8 mouse cellular contexts compared by ENCODE assay signal in the genomic region with DNA sequence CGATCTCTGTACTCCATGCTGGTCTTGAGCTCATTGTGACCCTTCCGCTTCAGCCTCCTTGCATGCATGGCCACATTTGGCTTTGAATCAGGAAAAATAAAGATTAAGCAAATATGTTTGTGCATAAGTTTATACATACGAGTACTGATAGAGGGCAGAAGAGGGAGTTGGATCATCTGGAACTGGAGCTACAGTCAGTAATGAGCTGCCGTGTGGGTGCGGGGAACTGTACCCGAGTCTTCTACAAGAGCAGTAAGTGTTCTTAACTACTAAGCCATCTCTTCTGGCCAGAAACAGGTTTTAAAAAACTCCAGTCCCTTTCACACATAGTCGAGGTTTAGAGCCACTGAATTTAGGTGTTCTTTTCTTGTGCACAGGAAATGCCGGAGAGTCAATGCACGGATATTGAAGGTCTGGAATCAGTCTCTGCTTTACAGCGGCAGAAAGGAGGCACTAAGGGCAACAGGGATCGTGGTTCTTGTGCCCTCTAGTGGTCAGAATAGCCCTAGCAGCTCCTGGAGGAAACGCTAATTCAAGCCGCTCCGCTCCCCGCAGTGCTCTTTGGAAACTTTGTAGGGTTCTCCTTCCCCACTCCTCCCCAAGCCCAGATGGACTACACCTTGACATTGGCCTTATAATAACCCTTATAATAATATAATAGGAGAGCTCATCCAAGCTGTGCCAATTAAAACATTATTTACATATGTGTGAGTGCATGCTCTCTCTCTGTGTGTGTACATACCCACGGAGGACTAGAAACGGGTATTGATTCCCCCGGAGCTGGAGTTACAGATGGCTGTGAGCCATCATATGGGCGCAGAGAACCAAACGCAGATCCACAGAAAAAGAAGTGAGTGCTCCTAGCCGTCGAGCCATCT. TPM values are rescaled to one million over a fixed set of nuclear protein-coding genes. Genes with fewer than 3 reads are reported as not detected.
DNase-seq lines count a peak whose midpoint lies in the region; ATAC-seq and TF ChIP-seq lines count a peak whose summit lies in the region.

No protein-coding gene starts in this region.

- peak overlapping the region; percentile 71 for H3K9ac ChIP-seq in heart, embryonic 13.5 days
- no peak overlapping the region for H3K9ac ChIP-seq in kidney, embryonic 16.5 days (replicated peaks; ENCODE audit: low read length)
- H3K9ac ChIP-seq in liver, adult 2 months (ENCODE audit: low read depth, low read length), result no peak overlapping the region
- no peak overlapping the region for H3K9ac ChIP-seq in stomach, embryonic 15.5 days

- peak overlapping the region; percentile 63 for H3K4me2 ChIP-seq in heart, embryonic 13.5 days
- H3K4me2 ChIP-seq in kidney, embryonic 16.5 days (replicated peaks; ENCODE audit: low read depth, low read length), result peak overlapping the region; percentile 19
- H3K4me2 ChIP-seq in myocyte (ENCODE audit: low read depth), result peak overlapping the region; percentile 58
- peak overlapping the region; percentile 42 for H3K4me2 ChIP-seq in stomach, embryonic 15.5 days

- 19% methylated on average over 22 of the region's 22 CpGs for WGBS in heart, embryonic 13.5 days
- 22% methylated on average over 22 of the region's 22 CpGs for WGBS in kidney, embryonic 16.5 days
- 21% methylated on average over 22 of the region's 22 CpGs for WGBS in liver, adult 2 months
- WGBS in stomach, embryonic 15.5 days, result 19% methylated on average over 22 of the region's 22 CpGs

- no peaks in the 10 kb centered on the region for H3K79me2 ChIP-seq in liver, adult 2 months (ENCODE audit: control insufficient read depth, insufficient read depth, low read length)
- no peaks in the 10 kb centered on the region for H3K79me2 ChIP-seq in myocyte (ENCODE audit: control insufficient read depth, insufficient read depth)

- ATAC-seq in erythroblast, adult 5-6 weeks (replicated peaks; ENCODE audit: low FRiP score, poor library complexity, severe bottlenecking), result peak; percentile 65
- no peak for ATAC-seq in heart, embryonic 13.5 days (ENCODE audit: extremely low read depth, insufficient number of reproducible peaks, low FRiP score, low TSS enrichment)
- ATAC-seq in kidney, embryonic 16.5 days (ENCODE audit: low FRiP score, low TSS enrichment), result peak; percentile 57; the same call in 1 of the 2 replicates
- ATAC-seq in stomach, embryonic 15.5 days (ENCODE audit: insufficient read depth, low FRiP score, low read depth), result peak; percentile 71; the same call in 1 of the 2 replicates

- no peak overlapping the region for H3ac ChIP-seq in myocyte (ENCODE audit: control insufficient read depth, insufficient read length)

- no peaks in the 10 kb centered on the region for H3K9me3 ChIP-seq in E14TG2a.4 (ENCODE audit: low read length)
- no peaks in the 10 kb centered on the region for H3K9me3 ChIP-seq in heart, embryonic 13.5 days
- no peaks in the 10 kb centered on the region for H3K9me3 ChIP-seq in kidney, embryonic 16.5 days (ENCODE audit: low read length)
- no peaks in the 10 kb centered on the region for H3K9me3 ChIP-seq in stomach, embryonic 15.5 days

- H3K36me3 ChIP-seq in E14TG2a.4 (ENCODE audit: insufficient read depth, low read length), result no peaks in the 10 kb centered on the region
- H3K36me3 ChIP-seq in heart, embryonic 13.5 days, result no peaks in the 10 kb centered on the region
- H3K36me3 ChIP-seq in kidney, embryonic 16.5 days (ENCODE audit: insufficient read depth, low read length), result no peaks in the 10 kb centered on the region
- H3K36me3 ChIP-seq in liver, adult 2 months (ENCODE audit: control insufficient read depth, insufficient read depth, low read length), result no peaks in the 10 kb centered on the region
- H3K36me3 ChIP-seq in myocyte (ENCODE audit: control insufficient read depth, insufficient read depth), result no peaks in the 10 kb centered on the region
- H3K36me3 ChIP-seq in stomach, embryonic 15.5 days, result no peaks in the 10 kb centered on the region

- TF ChIP-seq CTCF in E14TG2a.4 (conservative IDR thresholded peaks at IDR 0.05; ENCODE audit: low read length), result peak; percentile 82
- TF ChIP-seq CTCF in liver, adult 2 months (IDR thresholded peaks at IDR 0.05; ENCODE audit: low read depth, low read length), result peak; percentile 90

- peak overlapping the region; percentile 37; the same call in 1 of the 2 replicates for H3K27ac ChIP-seq in heart, embryonic 13.5 days (replicated peaks)
- H3K27ac ChIP-seq in kidney, embryonic 16.5 days (ENCODE audit: low read length), result no peak overlapping the region
- no peak overlapping the region for H3K27ac ChIP-seq in liver, adult 2 months (replicated peaks; ENCODE audit: insufficient read depth, low read depth, low read length)
- peak overlapping the region; percentile 16; the same call in 1 of the 2 replicates for H3K27ac ChIP-seq in stomach, embryonic 15.5 days

- peaks cover 24% of the 10 kb centered on the region for H3K4me1 ChIP-seq in E14TG2a.4 (replicated peaks; ENCODE audit: low read depth, low read length)
- peaks cover 7% of the 10 kb centered on the region; the same call in 1 of the 2 replicates for H3K4me1 ChIP-seq in heart, embryonic 13.5 days
- 0 out of 2 replicates have a peak, but pooled peaks cover 3% of the 10 kb centered on the region for H3K4me1 ChIP-seq in kidney, embryonic 16.5 days (ENCODE audit: insufficient read depth, low read length)
- no peaks in the 10 kb centered on the region for H3K4me1 ChIP-seq in liver, adult 2 months (ENCODE audit: control insufficient read depth, insufficient read depth, low read length)
- peaks cover 2% of the 10 kb centered on the region; the same call in 1 of the 2 replicates for H3K4me1 ChIP-seq in stomach, embryonic 15.5 days

- no peak for TF ChIP-seq POLR2A in liver, adult 2 months (IDR thresholded peaks at IDR 0.05; ENCODE audit: extremely low read depth, insufficient read depth, low read length)
- TF ChIP-seq POLR2A in myocyte (IDR thresholded peaks at IDR 0.05; ENCODE audit: insufficient read length, low read depth), result no peak

- DNase-seq in brain, embryonic 18.5 days (ENCODE audit: low read depth, low spot score), result peak; percentile 24
- peak; percentile 49 for DNase-seq in liver, adult 2 months (ENCODE audit: extremely low read depth, low read depth, low spot score)

- H3K4me3 ChIP-seq in E14TG2a.4 (replicated peaks; ENCODE audit: low read length) (no peak overlapping the region), myocyte (no peak overlapping the region)
- peak overlapping the region; percentile 38 for H3K4me3 ChIP-seq in heart, embryonic 13.5 days
- H3K4me3 ChIP-seq in kidney, embryonic 16.5 days (ENCODE audit: low read length), result peak overlapping the region; percentile 10; the same call in 1 of the 2 replicates
- H3K4me3 ChIP-seq in liver, adult 2 months (ENCODE audit: insufficient read depth, low read depth, low read length), result no peak overlapping the region
- 0 out of 2 replicates have a peak overlapping the region, but pooled peaks have one; percentile 9 for H3K4me3 ChIP-seq in stomach, embryonic 15.5 days (replicated peaks)

- H3K27me3 ChIP-seq in E14TG2a.4 (ENCODE audit: insufficient read depth, low read length), result peaks cover 11% of the 10 kb centered on the region
- peaks cover 21% of the 10 kb centered on the region for H3K27me3 ChIP-seq in heart, embryonic 13.5 days (replicated peaks)
- 0 out of 2 replicates have a peak, but pooled peaks cover 8% of the 10 kb centered on the region for H3K27me3 ChIP-seq in kidney, embryonic 16.5 days (ENCODE audit: insufficient read depth, low read length)
- no peaks in the 10 kb centered on the region for H3K27me3 ChIP-seq in liver, adult 2 months (ENCODE audit: control insufficient read depth, insufficient read depth, low read length)
- peaks cover 11% of the 10 kb centered on the region for H3K27me3 ChIP-seq in myocyte (ENCODE audit: control insufficient read depth, insufficient read depth, insufficient read length)
- H3K27me3 ChIP-seq in stomach, embryonic 15.5 days (replicated peaks), result no peaks in the 10 kb centered on the region

TF ChIP-seq in myocyte, 11 proteins besides CTCF, POLR2A, EP300 and RAD21 (continues in another document):
- no peak for TF ChIP-seq TCF3 (IDR thresholded peaks at IDR 0.05; ENCODE audit: insufficient read length, low read depth)
- TF ChIP-seq MAX (IDR thresholded peaks at IDR 0.05; ENCODE audit: low read depth), result no peak
- no peak for TF ChIP-seq POLR2AphosphoS2 (IDR thresholded peaks at IDR 0.05; ENCODE audit: insufficient read length, low read depth)
- TF ChIP-seq E2F4 (IDR thresholded peaks at IDR 0.05; ENCODE audit: insufficient read depth), result no peak
- no peak for TF ChIP-seq USF1 (IDR thresholded peaks at IDR 0.05; ENCODE audit: low read depth)
- no peak for TF ChIP-seq CEBPB (IDR thresholded peaks at IDR 0.05; ENCODE audit: insufficient read depth, poor library complexity, severe bottlenecking)
- TF ChIP-seq MYOD1 (IDR thresholded peaks at IDR 0.05; ENCODE audit: control insufficient read depth in 1 of 3, insufficient read length in 2 of 3, low read depth in 2 of 3), result no peak
- no peak for TF ChIP-seq SRF (IDR thresholded peaks at IDR 0.05; ENCODE audit: control insufficient read depth, insufficient read length, low read depth)
- no peak for TF ChIP-seq REST (IDR thresholded peaks at IDR 0.05; ENCODE audit: insufficient read depth, insufficient read length)
- TF ChIP-seq TCF12 (IDR thresholded peaks at IDR 0.05; ENCODE audit: insufficient read depth, poor library complexity, severe bottlenecking), result no peak

RNA-seq across cellular contexts. Expression of gene Gramd1a, which starts 21.4 kb away (rescaled TPM):
- total RNA-seq in erythroblast, adult 5-6 weeks (2015; ENCODE audit: low replicate concordance), result 20.9 and 27.9 TPM in 2 replicates
- 4.9 and 6.2 TPM in 2 replicates for total RNA-seq in erythroblast, adult 5-6 weeks (2017; ENCODE audit: low replicate concordance)
- 50.3 and 51.8 TPM in 2 replicates for polyA plus RNA-seq in heart, embryonic 13.5 days (2015; fragmentation: Nextera tagmentation; extraction: Ambion mirVana)
- polyA plus RNA-seq in kidney, embryonic 16.5 days (2015; fragmentation: Nextera tagmentation; extraction: Ambion mirVana), result 73.3 and 73.4 TPM in 2 replicates
- total RNA-seq in liver, adult 2 months (2014; rRNA removed), result 5.1 and 6.6 TPM in 2 replicates
- 17.0 and 33.0 TPM in 2 replicates for polyA plus RNA-seq in liver, adult 2 months (2012; rRNA removed)
- polyA plus RNA-seq in myocyte (2012; fragmentation: generic; extraction: Trizol), result 25.5 TPM
- polyA plus RNA-seq in stomach, embryonic 15.5 days (2015; fragmentation: Nextera tagmentation; extraction: Ambion mirVana), result 52.6 and 54.6 TPM in 2 replicates

RNA-seq across cellular contexts. Expression of gene Scn1b, which starts 50.3 kb away (rescaled TPM):
- total RNA-seq in erythroblast, adult 5-6 weeks (2015; ENCODE audit: low replicate concordance), result 1.2 TPM in 1 of 2 replicates, not detected in the other
- 1.2 TPM in 1 of 2 replicates, not detected in the other for total RNA-seq in erythroblast, adult 5-6 weeks (2017; ENCODE audit: low replicate concordance)
- polyA plus RNA-seq in heart, embryonic 13.5 days (2015; fragmentation: Nextera tagmentation; extraction: Ambion mirVana), result 2.5 and 3.1 TPM in 2 replicates
- 1.4 and 1.8 TPM in 2 replicates for polyA plus RNA-seq in kidney, embryonic 16.5 days (2015; fragmentation: Nextera tagmentation; extraction: Ambion mirVana)
- 2.4 and 3.5 TPM in 2 replicates for total RNA-seq in liver, adult 2 months (2014; rRNA removed)
- polyA plus RNA-seq in liver, adult 2 months (2012; rRNA removed), result 4.4 and 7.1 TPM in 2 replicates
- 4.1 TPM for polyA plus RNA-seq in myocyte (2012; fragmentation: generic; extraction: Trizol)
- 2.1 and 2.9 TPM in 2 replicates for polyA plus RNA-seq in stomach, embryonic 15.5 days (2015; fragmentation: Nextera tagmentation; extraction: Ambion mirVana)

Comparison
In these comparisons a context has a peak if more than half of its experiments do, and no peak if none do; other contexts are left out.
1. H3K4me3 ChIP-seq: peak in heart, embryonic 13.5 days (single experiment), kidney, embryonic 16.5 days (single experiment) and stomach, embryonic 15.5 days (single experiment); none in E14TG2a.4 (single experiment), liver, adult 2 months (single experiment) and myocyte (single experiment).
2. H3K27ac ChIP-seq: peak in heart, embryonic 13.5 days (single experiment) and stomach, embryonic 15.5 days (single experiment); none in kidney, embryonic 16.5 days (single experiment) and liver, adult 2 months (single experiment).
3. Peak in every context shown above with its lines, with median percentiles within 50 percentile points of each other: H3K4me2 ChIP-seq.